Mouse (Mus musculus) forebrain, embryonic 14.5 days (tissue): ENCODE measurements around the gene Hs6st2. TPM values are rescaled to one million over a fixed set of nuclear protein-coding genes. Genes with fewer than 3 reads are reported as not detected.

Source experiments
- ATAC-seq: fragments of 200-750 bp; cut with Nextera tagmentation; 2 replicates; pipeline ENCODE4 v1.8.0; 2017; ENCODE audit warnings: mild to moderate bottlenecking, moderate library complexity
- DNase-seq: peaks from one replicate; pipeline ENCODE4 v3.0.0-alpha.2; 2015; ENCODE audit warnings: low spot score
- H3K27ac ChIP-seq: fragments of 300-500 bp; sonication (generic); 2 replicates; pipeline ENCODE4 v1.5.1; 2014; ENCODE audit warnings: low read depth, mild to moderate bottlenecking, control low read depth, low read length, moderate library complexity
- H3K27me3 ChIP-seq: fragments of 300-500 bp; sonication (generic); replicated peaks from 2 replicates; pipeline ENCODE4 v1.6.1; 2014; ENCODE audit warnings: low read length, control low read depth, mixed read lengths; ENCODE audit not compliant: control insufficient read depth, insufficient read depth
- H3K36me3 ChIP-seq: fragments of 300-500 bp; sonication (generic); 2 replicates; pipeline ENCODE4 v1.6.1; 2014; ENCODE audit warnings: low read length, control low read depth; ENCODE audit not compliant: control insufficient read depth, insufficient read depth
- H3K4me1 ChIP-seq: fragments of 300-500 bp; sonication (generic); 2 replicates; pipeline ENCODE4 v1.6.1; 2014; ENCODE audit warnings: antibody characterized with exemption, low read length, control low read depth; ENCODE audit not compliant: control insufficient read depth, insufficient read depth
- H3K4me2 ChIP-seq: fragments of 300-500 bp; sonication (generic); 2 replicates; pipeline ENCODE4 v1.6.1; 2014; ENCODE audit warnings: mild to moderate bottlenecking, control low read depth, low read length
- H3K4me3 ChIP-seq: fragments of 300-500 bp; sonication (generic); 2 replicates; pipeline ENCODE4 v1.5.1; 2014; ENCODE audit warnings: low read depth, low read length, control low read depth
- H3K9ac ChIP-seq: fragments of 300-500 bp; sonication (generic); 2 replicates; pipeline ENCODE4 v1.6.1; 2014; ENCODE audit warnings: mild to moderate bottlenecking, low read length, control low read depth, moderate library complexity
- H3K9me3 ChIP-seq: fragments of 300-500 bp; sonication (generic); replicated peaks from 2 replicates; pipeline ENCODE4 v1.6.1; 2016; ENCODE audit warnings: low read length, control low read depth, mixed read lengths; ENCODE audit not compliant: control insufficient read depth
- WGBS: fragments of 180-500 bp; shearing (Covaris S2); extraction: QIAGEN DNeasy Blood & Tissue Kit; methylation state at CpG from one replicate; pipeline ENCODE4 v1.1.7; 2014; 5-methylcytosine and 5-hydroxymethylcytosine counted together
- polyA plus RNA-seq: library from polyadenylated mRNA; unstranded; fragments of >200 nt; fragmentation: Nextera tagmentation; extraction: Ambion mirVana; gene quantifications from 2 replicates; pipeline ENCODE4 v1.2.1, GENCODE M21; 2014

Gene Hs6st2
- polyA plus RNA-seq, 1 experiment from 2014 or later = 36.2 TPM

DNA sequence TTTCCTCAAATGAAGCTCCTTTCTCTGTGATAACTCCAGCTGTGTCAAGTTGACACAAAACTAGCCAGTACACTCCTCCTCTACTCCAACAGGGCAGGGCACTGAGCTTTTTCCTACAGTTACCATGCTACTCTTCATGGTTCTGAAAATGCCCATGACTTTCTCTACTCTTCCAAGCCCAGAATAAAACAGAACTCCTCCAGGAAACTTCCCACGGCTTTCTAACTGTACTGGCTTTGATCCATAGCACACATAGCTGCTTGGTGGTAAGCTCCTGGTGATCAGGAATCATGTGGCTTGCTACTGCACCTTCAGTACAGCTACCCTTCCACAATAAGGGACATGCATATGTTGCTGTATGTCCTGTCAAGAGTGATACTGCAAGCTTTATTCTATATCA, 150.5 kb downstream of the Hs6st2 start:
- Histone ChIP-seq H3K4me1 (no peaks in the 10 kb centered on the region), H3K9me3 (no peaks in the 10 kb centered on the region), H3K27ac (no peak overlapping the region), H3K27me3 (no peaks in the 10 kb centered on the region), H3K9ac (no peak overlapping the region), H3K4me2 (no peak overlapping the region), H3K36me3 (no peaks in the 10 kb centered on the region), H3K4me3 (no peak overlapping the region)
- DNase-seq (no peak), ATAC-seq (no peak)
- WGBS = 82% methylated on average over 1 of the region's 1 CpGs

DNA sequence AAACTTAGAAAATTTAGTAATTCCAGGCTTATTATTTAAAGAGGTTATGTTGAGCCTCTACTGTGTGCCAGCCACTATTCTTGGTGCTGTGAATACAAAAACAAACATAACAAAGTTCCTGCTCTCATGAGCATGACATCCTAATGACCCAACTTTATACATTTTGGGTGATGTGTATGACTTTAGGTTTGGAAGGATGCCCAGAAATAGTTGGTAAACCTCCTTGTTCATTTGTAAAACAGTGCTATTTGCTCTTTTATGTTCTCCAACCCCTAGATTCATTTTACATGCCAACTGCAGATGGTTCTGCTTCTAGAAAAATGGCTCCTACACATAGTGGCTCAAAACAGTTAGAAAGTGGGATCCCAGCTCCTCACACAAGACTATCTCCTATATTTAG, 153.1 kb downstream of the Hs6st2 start:
- H3K27me3 ChIP-seq = no peaks in the 10 kb centered on the region
- no peaks in the 10 kb centered on the region for H3K4me1 ChIP-seq
- H3K27ac ChIP-seq = no peak overlapping the region
- no peaks in the 10 kb centered on the region for H3K9me3 ChIP-seq
- H3K9ac ChIP-seq = no peak overlapping the region
- DNase-seq (no peak), ATAC-seq (no peak)
- H3K36me3 ChIP-seq = no peaks in the 10 kb centered on the region
- H3K4me3 ChIP-seq = no peak overlapping the region
- no peak overlapping the region for H3K4me2 ChIP-seq

DNA sequence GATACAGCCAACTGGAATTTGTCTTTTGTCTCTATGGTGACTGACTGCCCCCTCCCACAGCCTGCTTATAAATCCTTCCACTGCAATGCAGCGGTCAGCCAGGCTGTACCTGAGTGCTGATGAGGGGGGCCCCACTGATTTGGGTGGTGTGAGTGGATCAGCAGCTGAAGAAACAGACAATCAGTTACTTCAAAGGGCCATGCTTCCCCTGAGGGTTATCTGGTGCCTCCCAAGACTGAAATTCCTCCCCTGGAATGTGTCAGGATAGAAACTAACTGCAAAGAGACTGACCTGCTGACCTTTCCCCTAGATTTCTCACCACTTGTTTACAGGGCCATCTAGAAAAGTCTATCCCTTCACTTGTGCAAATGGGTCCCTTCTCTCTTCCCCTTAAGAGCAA, 166.8 kb downstream of the Hs6st2 start:
- Histone ChIP-seq H3K4me1 (no peaks in the 10 kb centered on the region), H3K4me2 (no peak overlapping the region), H3K36me3 (no peaks in the 10 kb centered on the region), H3K9ac (no peak overlapping the region), H3K9me3 (no peaks in the 10 kb centered on the region), H3K27ac (no peak overlapping the region), H3K4me3 (no peak overlapping the region), H3K27me3 (no peaks in the 10 kb centered on the region)
- DNase-seq = no peak
- no peak for ATAC-seq
- 42% methylated on average over 1 of the region's 1 CpGs for WGBS

DNA sequence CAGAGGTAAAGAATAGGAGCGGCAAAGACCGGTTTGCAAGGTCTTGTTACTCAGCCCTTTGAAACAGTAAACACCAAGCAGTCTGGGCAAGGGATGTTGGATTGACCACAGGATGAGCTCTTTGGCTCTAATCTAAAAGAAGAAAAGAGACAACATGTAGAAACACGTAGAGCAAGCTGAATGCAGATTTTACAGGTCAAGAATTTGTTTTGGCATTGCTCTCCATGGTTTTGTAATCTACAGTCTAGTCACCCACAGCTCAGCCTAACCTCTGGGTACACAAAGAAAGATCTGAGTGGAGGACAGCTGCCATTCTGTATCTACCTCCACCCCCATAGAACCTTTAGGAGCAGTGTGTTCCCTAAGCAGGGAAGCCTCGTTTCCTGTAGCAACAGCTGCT, 175.1 kb downstream of the Hs6st2 start:
- DNase-seq = no peak
- no peak overlapping the region for H3K4me3 ChIP-seq
- no peaks in the 10 kb centered on the region for H3K9me3 ChIP-seq
- no peak overlapping the region for H3K9ac ChIP-seq
- WGBS = 52% methylated on average over 4 of the region's 4 CpGs
- no peaks in the 10 kb centered on the region for H3K36me3 ChIP-seq
- ATAC-seq = no peak
- H3K4me2 ChIP-seq = no peak overlapping the region
- H3K27me3 ChIP-seq = no peaks in the 10 kb centered on the region
- H3K27ac ChIP-seq = no peak overlapping the region
- no peaks in the 10 kb centered on the region for H3K4me1 ChIP-seq

DNA sequence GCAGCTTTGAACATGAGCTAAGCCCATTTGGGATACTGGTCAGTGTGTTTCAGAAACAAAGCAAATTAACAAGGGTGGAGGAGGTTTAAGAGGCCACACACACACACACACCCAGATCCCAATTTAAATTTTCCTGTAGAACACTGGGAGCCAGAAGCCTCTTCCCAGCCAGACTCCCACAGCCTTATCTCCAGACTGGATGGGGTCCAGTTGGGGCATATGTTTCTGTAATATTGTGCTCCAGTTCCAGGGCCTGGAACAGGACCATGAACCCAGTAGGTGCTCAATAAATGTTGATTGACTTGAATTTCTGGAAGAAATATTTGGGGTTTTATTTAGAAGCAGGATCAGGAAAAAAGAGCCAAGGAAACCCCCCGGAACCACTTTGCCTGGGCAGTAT, 176.0 kb downstream of the Hs6st2 start:
- no peaks in the 10 kb centered on the region for H3K4me1 ChIP-seq
- 72% methylated on average over 1 of the region's 1 CpGs for WGBS
- H3K27ac ChIP-seq = no peak overlapping the region
- H3K9me3 ChIP-seq = no peaks in the 10 kb centered on the region
- no peak overlapping the region for H3K9ac ChIP-seq
- no peak overlapping the region for H3K4me2 ChIP-seq
- H3K4me3 ChIP-seq = no peak overlapping the region
- DNase-seq (no peak), ATAC-seq (no peak)
- H3K27me3 ChIP-seq = no peaks in the 10 kb centered on the region
- no peaks in the 10 kb centered on the region for H3K36me3 ChIP-seq

DNA sequence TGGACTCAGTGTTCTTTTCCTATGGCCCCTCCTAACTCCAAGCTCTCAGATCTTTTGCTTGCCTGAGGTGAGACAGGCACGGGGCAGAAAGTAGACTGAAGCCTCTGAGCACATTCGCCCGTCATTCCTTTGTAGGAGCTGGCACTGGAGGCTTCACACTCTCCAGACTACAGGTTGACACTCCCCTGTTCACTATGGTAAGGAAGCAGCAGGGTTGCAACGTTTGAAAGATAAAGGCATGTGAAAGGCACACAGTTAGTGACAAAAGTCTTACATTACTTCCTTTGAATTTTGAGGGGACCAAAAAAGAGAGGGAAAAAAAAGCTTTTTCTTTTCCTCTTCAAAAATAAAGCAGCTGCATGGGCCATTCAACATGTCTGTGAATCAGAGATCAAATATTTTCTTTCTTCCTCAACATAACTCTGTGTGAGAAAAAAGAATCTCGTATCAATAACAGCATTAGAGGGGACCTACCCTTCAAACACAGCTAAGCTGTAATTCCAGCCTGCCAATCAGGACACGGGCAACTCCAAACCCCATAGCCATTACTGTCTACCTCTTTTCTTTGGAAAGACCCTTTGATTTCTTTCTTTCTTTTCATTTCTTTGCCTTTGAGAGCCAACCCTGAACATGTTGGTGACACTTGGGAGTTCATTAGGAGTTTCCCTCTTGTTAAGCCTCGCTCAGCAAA, 177.7 kb downstream of the Hs6st2 start:
- ATAC-seq = peak; percentile 60
- Histone ChIP-seq H3K9ac (no peak overlapping the region), H3K9me3 (no peaks in the 10 kb centered on the region), H3K4me3 (no peak overlapping the region), H3K36me3 (no peaks in the 10 kb centered on the region), H3K4me1 (no peaks in the 10 kb centered on the region), H3K27ac (no peak overlapping the region), H3K27me3 (no peaks in the 10 kb centered on the region), H3K4me2 (no peak overlapping the region)
- 33% methylated on average over 7 of the region's 7 CpGs for WGBS
- DNase-seq = peak; percentile 34

DNA sequence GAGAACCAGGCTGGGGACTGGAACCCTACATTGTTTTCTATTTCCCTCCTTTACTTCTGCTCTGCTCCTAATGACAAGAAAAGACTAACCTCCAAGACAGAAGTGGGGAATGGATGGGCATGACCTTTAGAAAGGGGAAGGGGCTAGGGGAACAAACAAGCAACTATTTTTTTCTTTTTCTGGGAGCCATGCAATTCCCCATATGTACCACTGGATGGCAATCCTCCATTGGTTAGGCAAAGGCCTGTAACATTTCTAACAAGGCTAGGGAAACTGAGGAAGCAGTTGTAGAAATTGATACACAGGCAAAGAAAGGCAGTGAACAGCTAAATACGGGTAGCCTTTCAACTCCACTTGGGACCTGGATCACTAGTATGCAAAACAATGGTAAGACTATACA, 183.8 kb downstream of the Hs6st2 start:
- no peaks in the 10 kb centered on the region for H3K9me3 ChIP-seq
- H3K36me3 ChIP-seq = no peaks in the 10 kb centered on the region
- H3K4me1 ChIP-seq = no peaks in the 10 kb centered on the region
- no peak for ATAC-seq
- no peak overlapping the region for H3K4me3 ChIP-seq
- H3K4me2 ChIP-seq = no peak overlapping the region
- 51% methylated on average over 1 of the region's 1 CpGs for WGBS
- no peaks in the 10 kb centered on the region for H3K27me3 ChIP-seq
- peak; percentile 30 for DNase-seq
- H3K9ac ChIP-seq = no peak overlapping the region
- no peak overlapping the region for H3K27ac ChIP-seq

DNA sequence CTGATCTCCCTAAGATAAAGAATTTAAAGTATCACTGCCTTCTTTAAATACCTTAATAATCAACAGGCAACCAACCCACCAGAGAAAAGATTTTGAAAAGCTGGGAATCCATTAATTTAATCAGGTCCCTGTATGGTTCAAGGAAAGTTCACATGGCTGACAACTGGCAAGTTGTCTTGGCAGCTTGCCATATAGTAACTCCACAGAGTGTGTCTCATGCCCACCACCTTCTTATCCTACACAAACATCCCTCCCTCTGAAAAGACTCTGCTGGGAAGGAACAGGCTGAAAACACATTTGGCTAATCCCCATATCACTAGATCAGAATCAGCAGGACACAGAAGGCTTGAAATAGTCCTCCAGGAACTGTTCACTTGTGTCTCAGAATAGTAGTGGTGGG, 193.3 kb downstream of the Hs6st2 start:
- ATAC-seq (no peak), DNase-seq (no peak)
- no peaks in the 10 kb centered on the region for H3K36me3 ChIP-seq
- H3K9ac ChIP-seq = no peak overlapping the region
- H3K9me3 ChIP-seq = no peaks in the 10 kb centered on the region
- no peak overlapping the region for H3K4me2 ChIP-seq
- no peak overlapping the region for H3K27ac ChIP-seq
- H3K27me3 ChIP-seq = no peaks in the 10 kb centered on the region
- H3K4me3 ChIP-seq = no peak overlapping the region
- no peaks in the 10 kb centered on the region for H3K4me1 ChIP-seq

DNA sequence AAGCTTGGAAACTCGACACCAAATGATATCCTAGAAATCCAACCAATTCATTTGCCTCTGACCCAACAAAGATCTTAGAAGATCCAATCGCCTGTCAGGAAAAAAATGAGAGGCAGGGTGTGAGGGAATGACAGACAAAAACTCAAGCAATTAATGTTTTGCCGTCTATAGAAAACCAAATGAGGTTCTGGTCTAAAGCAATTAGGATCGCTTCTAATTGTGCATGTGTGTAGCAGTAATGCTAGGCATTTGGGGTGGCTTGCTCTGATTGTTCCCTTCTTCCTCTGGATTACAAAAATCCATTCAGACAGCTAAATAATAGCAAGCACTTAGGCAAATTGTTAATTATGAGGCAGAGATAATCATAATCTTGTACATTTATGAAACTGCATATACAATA, 212.2 kb downstream of the Hs6st2 start:
- Histone ChIP-seq H3K27ac (no peak overlapping the region), H3K36me3 (no peaks in the 10 kb centered on the region), H3K27me3 (no peaks in the 10 kb centered on the region), H3K4me1 (no peaks in the 10 kb centered on the region), H3K9ac (no peak overlapping the region), H3K4me3 (no peak overlapping the region), H3K9me3 (no peaks in the 10 kb centered on the region), H3K4me2 (no peak overlapping the region)
- 47% methylated on average over 4 of the region's 4 CpGs for WGBS
- peak; percentile 63 for DNase-seq
- peak; percentile 54; the same call in 1 of the 2 replicates for ATAC-seq
